Mouse (Mus musculus) embryonic fibroblast, embryonic 13.5 days (primary cell): ENCODE data around the gene Erbb3.

Experiments
- CTCF ChIP-seq: IDR thresholded peaks from 2 replicates; pipeline ENCODE4 v1.5.1; 2011; ENCODE audit warnings: mild to moderate bottlenecking, control low read depth, low read length, moderate library complexity, borderline replicate concordance; ENCODE audit not compliant: insufficient read depth
- POLR2A ChIP-seq: IDR thresholded peaks from 2 replicates; pipeline ENCODE4 v1.6.1; 2011; ENCODE audit warnings: low read depth, mild to moderate bottlenecking, control low read depth, low read length, moderate library complexity

GRCm38 (mm10) chr10:128601499-128601898, 12.0 kb upstream of the Erbb3 start:
- TF ChIP-seq CTCF (no peak), POLR2A (no peak)
